Mouse (Mus musculus): ENCODE measurements around the gene Slu7. TPM values are rescaled to one million over a fixed set of nuclear protein-coding genes. Genes with fewer than 3 reads are reported as not detected.

The Slu7 gene
- total RNA-seq, 2 experiments from 2014 or later = 43.5 to 45.0 TPM

DNA sequence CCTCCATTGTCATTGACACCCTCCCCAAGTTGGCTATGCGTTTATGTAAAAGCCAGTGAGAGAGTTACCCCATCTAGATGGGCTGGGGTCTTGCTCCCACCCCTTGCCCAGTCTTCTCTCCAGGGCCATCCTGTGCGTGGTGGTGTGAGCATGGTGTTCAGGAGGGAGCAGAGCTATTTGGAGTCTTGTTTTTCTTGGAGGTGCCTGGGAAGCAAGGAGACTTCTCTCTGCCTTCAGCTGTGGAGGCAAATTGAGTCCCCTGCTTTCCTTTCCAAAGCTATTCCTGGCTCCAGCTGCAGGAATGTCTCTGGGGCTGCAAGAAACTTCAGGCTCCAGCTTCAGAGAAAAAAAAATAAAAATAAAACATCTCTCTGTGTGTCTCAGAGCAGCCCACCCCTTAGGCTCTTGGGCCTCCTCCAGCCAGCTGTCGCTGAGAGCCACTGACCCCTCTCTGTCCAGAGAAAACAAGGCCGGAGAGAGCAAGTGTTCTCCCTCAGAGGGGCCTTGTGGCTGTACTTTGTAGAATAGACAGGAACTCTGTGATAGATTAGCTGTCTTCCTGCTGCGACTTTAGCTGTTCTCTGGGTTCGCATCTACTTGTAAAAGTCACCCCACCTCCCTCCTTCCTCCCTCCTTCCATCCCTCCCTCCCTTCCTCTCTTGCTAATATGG, 49.7 kb downstream of the Slu7 start:
- DNase-seq (ENCODE audit: low spot score in 2 of 2) = no peak

DNA sequence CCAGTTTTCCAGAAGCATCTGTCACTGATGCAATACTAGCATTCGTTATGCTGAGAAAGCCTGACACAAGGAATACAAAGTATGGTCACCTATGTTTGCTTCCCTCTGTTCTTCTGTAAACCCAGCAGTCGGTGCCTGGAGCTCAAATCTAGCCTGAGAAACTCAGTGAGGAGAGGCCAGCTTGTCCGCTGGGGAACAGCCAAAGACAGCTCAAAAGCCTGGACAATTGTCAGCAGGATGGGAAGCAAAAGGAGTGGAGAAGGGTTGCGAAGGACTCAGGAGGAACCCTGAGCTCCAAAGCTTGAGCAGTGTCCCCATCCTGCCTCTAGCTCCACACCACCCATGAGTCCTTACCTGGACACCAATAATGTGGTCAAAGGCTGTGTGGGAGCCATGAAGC, 50.5 kb downstream of the Slu7 start:
- no peak for DNase-seq (ENCODE audit: low spot score in 2 of 2)

DNA sequence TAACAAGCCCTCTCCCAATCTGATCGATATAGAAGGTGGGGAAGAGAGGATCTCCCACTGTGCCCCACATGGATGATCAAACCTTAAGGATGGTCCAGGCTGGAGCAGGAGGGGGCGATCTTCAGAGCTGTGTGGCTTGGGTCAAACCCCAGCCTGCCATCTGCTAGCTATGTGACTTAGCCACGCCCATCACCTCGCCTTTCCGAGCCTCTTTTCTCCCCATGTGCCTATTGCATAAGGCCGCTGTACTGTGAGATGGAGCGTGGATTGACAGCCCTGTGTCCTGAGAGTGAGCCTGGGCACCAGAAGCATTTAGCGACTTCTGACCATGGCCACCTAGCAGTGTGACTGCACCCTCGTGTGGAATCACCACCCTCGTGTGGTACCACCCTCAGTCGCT, 51.1 kb downstream of the Slu7 start:
- DNase-seq (ENCODE audit: low spot score in 2 of 2) = no peak

DNA sequence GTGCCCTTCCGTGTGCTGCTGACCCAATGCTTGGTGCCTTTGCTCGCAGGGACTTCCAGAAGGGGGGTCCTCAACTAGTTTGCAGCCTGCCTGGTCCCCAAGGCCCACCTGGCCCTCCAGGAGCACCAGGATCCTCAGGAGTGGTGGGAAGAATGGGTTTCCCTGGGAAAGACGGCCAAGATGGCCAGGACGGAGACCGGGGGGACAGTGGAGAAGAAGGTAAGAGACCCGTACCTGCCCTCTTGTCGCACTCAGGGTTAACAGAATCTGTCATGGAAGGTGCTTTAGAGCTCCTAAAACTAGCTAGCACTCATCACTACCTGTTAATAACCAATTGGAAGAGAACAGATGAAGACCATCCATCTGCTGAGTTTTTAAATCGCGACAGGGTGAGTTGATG, 52.3 kb downstream of the Slu7 start:
- no peak for DNase-seq (ENCODE audit: low spot score in 2 of 2)

DNA sequence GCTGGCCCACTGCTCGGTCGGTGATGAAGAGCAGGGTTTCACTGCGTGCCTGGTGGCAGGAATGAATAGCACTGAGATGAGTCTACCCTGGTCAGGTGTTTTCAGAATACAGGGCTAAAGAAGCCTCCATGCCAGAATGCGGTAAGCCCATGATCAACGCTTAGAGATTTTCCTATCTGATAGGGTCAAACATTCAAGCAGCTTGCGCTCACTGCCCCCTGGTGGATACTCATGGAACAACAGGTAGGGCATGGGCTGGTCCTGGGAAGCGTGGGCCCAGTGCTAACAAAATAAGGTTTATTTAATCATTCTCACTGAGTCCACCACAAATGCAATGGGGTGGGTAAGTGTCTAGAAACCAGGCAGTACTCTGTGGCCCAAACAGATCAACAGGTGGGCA, 59.1 kb downstream of the Slu7 start:
- DNase-seq (ENCODE audit: low spot score in 2 of 2) = peak; percentile 64 to 74

DNA sequence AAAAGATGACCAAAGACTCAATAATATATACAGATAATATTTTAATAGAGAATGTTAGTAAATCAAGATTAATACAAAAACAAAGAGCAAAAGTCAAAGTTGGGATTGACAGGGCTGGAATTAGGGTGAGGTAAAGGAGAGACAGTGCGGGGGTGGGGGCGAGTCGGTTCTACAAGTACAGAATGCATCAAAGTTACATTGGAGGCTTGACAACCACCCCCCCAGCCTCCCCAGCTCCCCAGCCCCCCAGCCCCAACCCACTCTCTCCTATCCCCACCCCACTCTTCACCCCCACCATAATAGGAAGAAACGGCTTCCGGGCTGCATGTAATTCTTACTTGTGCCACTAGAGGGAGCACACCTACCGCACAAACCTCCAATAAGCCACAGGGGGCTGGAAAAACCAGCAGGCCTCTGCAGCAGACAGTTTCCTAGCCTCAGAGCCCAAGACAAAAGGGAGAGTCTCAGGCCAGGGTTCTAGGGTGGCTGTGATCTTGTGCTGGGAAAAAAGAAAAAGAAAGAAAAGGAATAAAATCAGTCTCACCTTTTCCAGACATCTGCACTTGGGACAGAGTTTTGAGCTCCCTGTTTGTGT, 60.4 kb downstream of the Slu7 start:
- peak; percentile 75 to 82 for DNase-seq (ENCODE audit: low spot score in 2 of 2)

DNA sequence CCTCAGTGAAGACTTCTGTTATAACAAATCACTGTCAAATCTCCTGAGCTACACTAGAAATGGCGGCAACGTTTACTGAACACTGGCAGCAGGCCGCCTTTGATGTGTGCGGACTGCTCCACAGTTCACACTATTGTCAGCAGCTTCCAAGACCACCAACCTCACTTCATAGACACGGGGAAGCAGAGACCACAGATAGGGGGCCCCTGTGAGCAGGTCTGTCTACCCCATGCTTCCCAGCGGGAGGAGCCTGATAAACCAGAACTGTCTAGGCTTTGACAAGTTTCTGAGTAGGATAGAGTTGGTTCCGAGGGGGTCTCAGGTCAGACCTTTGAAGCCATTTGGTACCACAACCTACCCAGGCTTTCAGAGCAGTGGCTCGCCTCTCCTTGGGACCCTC, 61.5 kb downstream of the Slu7 start:
- no peak for DNase-seq (ENCODE audit: low spot score in 2 of 2)

DNA sequence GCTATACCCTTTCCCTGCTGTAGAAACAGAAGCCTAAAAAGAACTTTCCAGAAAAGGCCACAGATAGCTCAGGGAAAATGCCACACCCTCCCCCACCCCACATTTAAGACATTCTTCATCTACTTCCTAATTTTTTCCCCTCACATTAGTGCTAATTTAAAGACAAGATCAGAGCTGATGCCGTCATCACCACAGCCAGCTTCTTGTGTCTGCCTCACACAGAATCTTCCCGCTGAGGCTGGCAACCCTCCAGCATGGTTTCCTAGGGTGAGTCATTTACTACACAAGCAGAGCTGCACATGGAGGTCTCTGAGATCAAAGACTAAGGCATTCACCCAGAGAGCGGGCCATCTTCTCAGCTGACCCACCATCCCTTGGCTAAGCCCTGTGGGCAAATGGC, 62.0 kb downstream of the Slu7 start:
- no peak for DNase-seq (ENCODE audit: low spot score in 2 of 2)

Other genes with a start within 250 kb of the Slu7 start
- gene Pttg1, start 7.5 kb upstream of the Slu7 start, total RNA-seq (2021) = 10 to 100 TPM; 21.2 to 24.3 TPM
- 1 to 10 TPM; 3.1 to 3.6 TPM for gene C1qtnf2, start 40.5 kb downstream of the Slu7 start, total RNA-seq (2021)
- 1 to 10 TPM; 7.8 to 9.9 TPM for gene Ccnjl, start 95.0 kb downstream of the Slu7 start, total RNA-seq (2021)
- gene 4933415A04Rik, start 153.3 kb downstream of the Slu7 start, total RNA-seq (2021) = 1 to 10 TPM; 2.1 to 2.5 TPM
- gene Fabp6, start 167.8 kb downstream of the Slu7 start, total RNA-seq (2021) = not detected
- 10 to 100 TPM; 69.6 to 73.3 TPM for gene Pwwp2a, start 248.3 kb downstream of the Slu7 start, total RNA-seq (2021)